Mouse (Mus musculus): ENCODE measurements around the gene Atxn1. TPM values are rescaled to one million over a fixed set of nuclear protein-coding genes. Genes with fewer than 3 reads are reported as not detected.
A peak's percentile ranks its signal among the peaks of the same experiment; 100 is the strongest.

Gene Atxn1
- polyA plus RNA-seq, 1 experiment from 2014 or later = 8.2 TPM

DNA sequence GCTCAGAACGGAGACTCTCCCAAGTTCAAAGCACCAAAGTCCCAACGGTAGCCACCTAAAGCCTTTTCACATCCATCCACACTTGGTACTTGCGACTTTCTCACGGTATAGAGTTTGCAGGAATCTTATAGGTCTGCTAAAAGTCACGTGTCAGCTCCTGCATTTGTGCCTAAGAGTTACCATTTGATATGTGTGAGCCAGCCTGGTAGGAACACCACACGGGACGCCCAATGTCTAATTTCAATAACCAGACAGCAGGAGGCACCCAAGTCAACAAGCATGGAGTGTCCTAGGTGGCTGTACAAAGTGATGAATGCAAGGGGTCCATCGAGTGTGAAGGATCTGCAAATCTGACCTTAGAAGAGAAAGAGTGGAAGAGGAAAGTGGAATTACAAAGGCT lies 254.8 kb downstream of the Atxn1 start:
- Histone ChIP-seq H3K4me2 (no peak overlapping the region), H3K27ac (replicated peaks) (0 out of 2 replicates have a peak overlapping the region, but pooled peaks have one; percentile 49)

DNA sequence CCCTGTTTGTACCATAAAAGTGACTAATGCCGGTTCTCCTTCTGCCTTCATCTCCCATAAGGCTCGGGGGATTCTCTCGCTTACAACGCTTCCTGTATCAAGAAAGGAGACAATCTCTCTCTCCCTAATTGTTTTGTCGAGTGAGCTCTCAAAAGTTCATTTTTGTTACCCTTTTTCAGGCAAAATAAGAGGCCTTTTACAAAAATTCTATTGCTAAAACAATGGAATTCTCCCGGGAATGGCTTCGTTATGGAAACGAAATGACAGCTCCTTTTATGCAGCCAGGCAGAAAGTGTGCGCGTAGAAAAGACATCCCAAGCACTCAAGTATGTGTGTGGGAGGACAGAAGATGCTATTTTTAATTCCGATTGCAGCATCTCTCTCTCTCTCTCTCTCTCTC lies 255.4 kb downstream of the Atxn1 start:
- no peak overlapping the region for H3K4me3 ChIP-seq
- H3K27me3 ChIP-seq = no peaks in the 10 kb centered on the region
- H3K36me3 ChIP-seq = no peaks in the 10 kb centered on the region
- H3K9me3 ChIP-seq = no peaks in the 10 kb centered on the region
- ATAC-seq (ENCODE audit: low read depth) = no peak
- 63% methylated on average over 11 of the region's 11 CpGs for WGBS
- 0 out of 2 replicates have a peak overlapping the region, but pooled peaks have one; percentile 9 for H3K4me2 ChIP-seq
- no peak overlapping the region for H3K9ac ChIP-seq
- peak overlapping the region; percentile 49 for H3K27ac ChIP-seq (replicated peaks)
- peaks cover 4% of the 10 kb centered on the region; the same call in 1 of the 2 replicates for H3K4me1 ChIP-seq (replicated peaks)

More for the DNA sequence above, 254.8 kb downstream of the Atxn1 start:
- 87% methylated on average over 8 of the region's 8 CpGs for WGBS
- Histone ChIP-seq H3K9me3 (no peaks in the 10 kb centered on the region), H3K4me1 (replicated peaks) (peaks cover 4% of the 10 kb centered on the region; the same call in 1 of the 2 replicates), H3K9ac (no peak overlapping the region), H3K27me3 (no peaks in the 10 kb centered on the region), H3K4me3 (no peak overlapping the region), H3K36me3 (no peaks in the 10 kb centered on the region)
- ATAC-seq (ENCODE audit: low read depth) = no peak

DNA sequence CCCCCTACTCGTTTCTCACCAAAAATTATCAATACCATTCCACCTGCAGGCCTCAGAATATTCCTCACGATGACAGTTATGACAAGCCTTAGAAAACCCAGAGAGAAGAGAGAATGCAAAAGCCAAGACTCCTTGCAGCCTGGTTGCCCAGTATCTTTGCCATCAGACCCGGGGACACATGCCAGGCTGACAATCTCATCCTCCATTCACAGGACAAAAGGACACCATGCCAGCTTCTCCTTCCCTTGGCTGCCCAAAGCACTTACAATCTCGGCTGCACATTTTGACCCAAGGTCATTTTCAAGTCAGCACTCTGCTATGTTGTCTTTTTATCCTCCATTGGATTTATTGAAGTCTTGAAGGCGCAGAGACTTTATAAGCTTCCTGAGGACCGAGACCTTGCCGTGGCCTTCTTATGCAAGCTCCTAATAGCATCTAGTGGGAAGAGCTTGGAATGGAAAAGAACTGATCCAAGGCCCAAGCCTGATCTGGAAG lies 263.5 kb downstream of the Atxn1 start:
- Histone ChIP-seq H3K36me3 (0 out of 2 replicates have a peak, but pooled peaks cover 4% of the 10 kb centered on the region), H3K4me1 (replicated peaks) (no peaks in the 10 kb centered on the region), H3K9ac (no peak overlapping the region), H3K27me3 (no peaks in the 10 kb centered on the region), H3K9me3 (0 out of 2 replicates have a peak, but pooled peaks cover 4% of the 10 kb centered on the region), H3K27ac (replicated peaks) (no peak overlapping the region), H3K4me3 (no peak overlapping the region), H3K4me2 (no peak overlapping the region)
- no peak for ATAC-seq (ENCODE audit: low read depth)
- WGBS = 78% methylated on average over 7 of the region's 7 CpGs

DNA sequence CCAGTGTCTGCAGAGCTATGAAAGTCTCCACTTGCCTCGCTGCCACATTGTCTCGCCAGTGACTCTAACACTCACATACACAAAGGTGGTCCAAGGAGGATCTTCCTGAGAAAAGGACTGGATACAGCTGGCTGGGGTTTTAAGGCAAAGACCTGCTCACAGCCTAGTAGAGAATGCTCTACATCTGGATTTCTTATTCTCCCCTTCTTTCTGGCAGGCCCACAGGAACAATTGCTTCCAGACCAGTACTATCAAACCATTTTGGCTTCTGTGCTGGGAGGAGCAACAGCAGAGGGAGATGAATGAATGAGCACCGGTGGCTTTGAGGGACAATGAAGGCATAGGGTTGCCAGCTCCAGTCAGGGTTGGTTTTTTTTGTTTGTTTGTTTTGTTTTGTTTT lies 265.8 kb downstream of the Atxn1 start:
- H3K4me1 ChIP-seq (replicated peaks) = no peaks in the 10 kb centered on the region
- no peak overlapping the region for H3K9ac ChIP-seq
- H3K36me3 ChIP-seq = 0 out of 2 replicates have a peak, but pooled peaks cover 4% of the 10 kb centered on the region
- no peak overlapping the region for H3K27ac ChIP-seq (replicated peaks)
- H3K4me3 ChIP-seq = no peak overlapping the region
- 0 out of 2 replicates have a peak, but pooled peaks cover 7% of the 10 kb centered on the region for H3K9me3 ChIP-seq
- ATAC-seq (ENCODE audit: low read depth) = no peak
- H3K27me3 ChIP-seq = no peaks in the 10 kb centered on the region
- 90% methylated on average over 3 of the region's 3 CpGs for WGBS
- H3K4me2 ChIP-seq = no peak overlapping the region

DNA sequence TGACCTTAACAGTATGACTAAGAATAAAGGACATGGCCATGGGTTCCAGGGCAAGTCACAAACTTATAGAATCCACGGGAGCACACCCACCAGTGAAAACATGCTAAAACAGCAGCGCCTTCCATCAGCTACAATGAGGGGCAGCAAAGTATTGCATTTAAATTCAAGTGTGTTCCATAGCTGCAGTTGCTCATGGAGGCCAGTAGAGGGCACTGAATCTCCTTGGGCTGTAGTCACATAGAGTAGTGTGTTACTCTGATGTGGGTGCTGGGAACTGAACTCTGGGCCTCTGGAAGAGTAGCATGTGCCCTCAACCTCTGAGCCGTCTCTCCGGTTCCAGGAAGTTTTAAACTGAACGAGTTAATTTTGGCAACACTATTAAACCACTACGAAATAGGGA lies 268.8 kb downstream of the Atxn1 start:
- WGBS = 95% methylated on average over 6 of the region's 6 CpGs
- no peak overlapping the region for H3K4me3 ChIP-seq
- no peaks in the 10 kb centered on the region for H3K27me3 ChIP-seq
- 0 out of 2 replicates have a peak, but pooled peaks cover 4% of the 10 kb centered on the region for H3K36me3 ChIP-seq
- H3K27ac ChIP-seq (replicated peaks) = no peak overlapping the region
- no peak overlapping the region for H3K4me2 ChIP-seq
- H3K9me3 ChIP-seq = 0 out of 2 replicates have a peak, but pooled peaks cover 7% of the 10 kb centered on the region
- ATAC-seq (ENCODE audit: low read depth) = no peak
- no peak overlapping the region for H3K9ac ChIP-seq
- H3K4me1 ChIP-seq (replicated peaks) = 0 out of 2 replicates have a peak, but pooled peaks cover 8% of the 10 kb centered on the region

DNA sequence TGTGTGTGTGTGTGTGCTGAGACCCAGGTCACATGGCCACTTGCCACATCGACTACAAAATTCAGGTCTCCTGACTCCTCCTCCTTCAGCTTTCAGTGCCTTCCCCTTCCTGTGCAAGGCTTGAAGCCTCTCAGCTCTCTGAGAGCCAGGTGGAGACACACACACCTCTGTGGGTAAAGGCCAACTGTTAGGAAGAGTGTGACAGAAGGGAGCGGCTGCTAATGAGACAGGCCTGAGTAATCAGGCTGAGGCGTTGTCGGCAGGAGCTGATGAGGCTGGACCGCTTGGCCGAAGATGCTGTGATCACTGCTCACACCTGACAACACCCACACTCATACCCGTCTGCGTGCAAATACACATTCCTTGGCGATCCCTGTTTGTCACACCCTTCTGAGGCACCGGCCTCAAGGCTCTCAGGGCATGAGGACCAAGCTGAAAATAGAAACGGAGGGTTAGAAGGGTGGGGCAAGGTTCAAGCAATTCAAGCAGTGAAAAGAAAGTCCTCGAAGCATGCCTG lies 269.8 kb downstream of the Atxn1 start:
- Histone ChIP-seq H3K9me3 (0 out of 2 replicates have a peak, but pooled peaks cover 7% of the 10 kb centered on the region), H3K36me3 (0 out of 2 replicates have a peak, but pooled peaks cover 4% of the 10 kb centered on the region), H3K27ac (replicated peaks) (no peak overlapping the region), H3K9ac (no peak overlapping the region), H3K27me3 (no peaks in the 10 kb centered on the region), H3K4me3 (no peak overlapping the region), H3K4me1 (replicated peaks) (peaks cover 13% of the 10 kb centered on the region; the same call in 1 of the 2 replicates), H3K4me2 (no peak overlapping the region)
- ATAC-seq (ENCODE audit: low read depth) = no peak
- 93% methylated on average over 12 of the region's 12 CpGs for WGBS

DNA sequence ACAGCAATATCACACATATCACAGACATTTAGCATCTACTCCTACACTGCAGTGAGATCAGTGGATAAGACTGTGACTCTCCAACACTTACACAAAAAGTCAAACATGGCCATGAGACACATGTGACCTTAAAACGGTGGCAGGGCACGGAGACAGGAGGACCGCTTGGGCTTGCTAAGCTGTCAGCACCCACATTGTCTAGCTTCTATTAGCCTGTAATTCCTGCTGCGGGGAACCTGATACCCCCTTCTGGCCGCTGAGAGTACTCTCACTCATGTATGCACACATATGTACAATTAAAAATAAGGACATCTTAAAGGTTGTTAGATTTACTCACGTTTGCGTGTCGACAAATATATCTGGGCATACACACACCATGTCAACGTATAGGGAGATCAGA lies 270.9 kb downstream of the Atxn1 start:
- H3K27me3 ChIP-seq = no peaks in the 10 kb centered on the region
- 0 out of 2 replicates have a peak, but pooled peaks cover 4% of the 10 kb centered on the region for H3K36me3 ChIP-seq
- no peak for ATAC-seq (ENCODE audit: low read depth)
- WGBS = 89% methylated on average over 9 of the region's 9 CpGs
- no peak overlapping the region for H3K27ac ChIP-seq (replicated peaks)
- no peak overlapping the region for H3K4me3 ChIP-seq
- H3K4me1 ChIP-seq (replicated peaks) = peaks cover 13% of the 10 kb centered on the region; the same call in 1 of the 2 replicates
- no peak overlapping the region for H3K4me2 ChIP-seq
- H3K9me3 ChIP-seq = 0 out of 2 replicates have a peak, but pooled peaks cover 7% of the 10 kb centered on the region
- no peak overlapping the region for H3K9ac ChIP-seq

DNA sequence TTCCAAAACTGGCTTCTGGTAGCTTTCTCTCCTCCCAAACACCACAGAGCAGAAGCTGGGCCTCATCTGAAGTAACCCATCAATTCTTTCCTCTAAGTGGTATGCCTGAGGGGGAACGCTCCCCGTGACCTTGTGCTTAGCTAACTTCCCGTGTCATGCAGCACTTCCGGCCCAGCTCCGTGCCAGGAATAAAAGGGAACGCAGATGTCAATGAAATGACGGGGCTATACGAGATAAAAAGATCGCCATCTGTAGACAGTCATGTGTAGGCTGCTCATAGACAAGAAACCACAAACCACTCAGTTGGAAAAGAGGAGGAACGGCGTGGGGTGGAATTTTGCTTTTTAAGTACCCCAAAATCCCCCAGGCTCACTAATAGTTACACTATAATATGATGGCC lies 271.3 kb downstream of the Atxn1 start:
- H3K4me3 ChIP-seq = no peak overlapping the region
- no peak overlapping the region; the same call in 1 of the 2 replicates for H3K27ac ChIP-seq (replicated peaks)
- peaks cover 13% of the 10 kb centered on the region; the same call in 1 of the 2 replicates for H3K4me1 ChIP-seq (replicated peaks)
- WGBS = 69% methylated on average over 11 of the region's 11 CpGs
- no peak for ATAC-seq (ENCODE audit: low read depth)
- 0 out of 2 replicates have a peak, but pooled peaks cover 4% of the 10 kb centered on the region for H3K36me3 ChIP-seq
- H3K9me3 ChIP-seq = 0 out of 2 replicates have a peak, but pooled peaks cover 7% of the 10 kb centered on the region
- no peak overlapping the region for H3K4me2 ChIP-seq
- no peak overlapping the region for H3K9ac ChIP-seq
- no peaks in the 10 kb centered on the region for H3K27me3 ChIP-seq

DNA sequence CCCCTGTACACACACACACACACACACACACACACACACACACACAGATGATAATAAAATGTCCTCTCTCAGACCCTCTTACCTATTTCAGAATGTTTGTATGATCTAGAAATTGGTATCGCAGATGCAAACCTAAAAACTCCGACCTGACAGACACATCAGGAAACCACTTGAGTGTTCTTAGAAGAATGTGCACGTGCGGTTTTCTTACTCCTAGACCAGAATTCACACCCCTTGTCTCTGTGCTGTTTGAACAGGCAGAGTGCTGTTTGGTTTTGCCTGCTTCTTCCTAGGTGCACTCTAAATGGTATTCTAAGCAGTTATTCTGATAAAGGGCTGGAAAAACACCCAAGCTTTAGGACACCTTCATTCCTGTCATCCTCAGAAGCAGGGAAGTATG lies 271.7 kb downstream of the Atxn1 start:
- no peak overlapping the region; the same call in 1 of the 2 replicates for H3K27ac ChIP-seq (replicated peaks)
- H3K27me3 ChIP-seq = no peaks in the 10 kb centered on the region
- H3K9me3 ChIP-seq = 0 out of 2 replicates have a peak, but pooled peaks cover 7% of the 10 kb centered on the region
- peaks cover 13% of the 10 kb centered on the region; the same call in 1 of the 2 replicates for H3K4me1 ChIP-seq (replicated peaks)
- 0 out of 2 replicates have a peak, but pooled peaks cover 4% of the 10 kb centered on the region for H3K36me3 ChIP-seq
- no peak overlapping the region for H3K4me2 ChIP-seq
- 94% methylated on average over 4 of the region's 4 CpGs for WGBS
- ATAC-seq (ENCODE audit: low read depth) = no peak
- H3K4me3 ChIP-seq = no peak overlapping the region
- H3K9ac ChIP-seq = no peak overlapping the region

DNA sequence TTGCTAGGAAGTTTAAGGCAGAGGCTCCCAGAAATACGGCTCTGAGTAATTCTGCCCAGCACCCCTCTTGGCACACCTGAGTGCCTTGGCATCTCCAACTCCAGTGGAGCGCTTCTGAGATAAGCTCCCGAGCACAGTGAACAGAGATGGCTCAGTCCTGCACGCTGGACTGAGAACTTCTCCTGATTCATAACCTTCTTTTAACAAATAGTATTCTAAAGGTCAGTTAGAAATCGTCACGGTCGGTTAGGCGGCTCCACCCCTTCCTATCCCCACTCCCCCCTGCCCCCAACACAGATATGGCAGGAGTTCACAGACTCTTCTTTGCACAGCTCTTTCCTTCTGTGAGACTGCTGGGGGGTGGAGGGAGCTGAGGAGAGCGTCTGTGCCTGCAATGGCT lies 272.4 kb downstream of the Atxn1 start:
- Histone ChIP-seq H3K27me3 (no peaks in the 10 kb centered on the region), H3K4me3 (no peak overlapping the region), H3K4me1 (replicated peaks) (peaks cover 13% of the 10 kb centered on the region; the same call in 1 of the 2 replicates), H3K9me3 (0 out of 2 replicates have a peak, but pooled peaks cover 3% of the 10 kb centered on the region), H3K36me3 (0 out of 2 replicates have a peak, but pooled peaks cover under 1% of the 10 kb centered on the region), H3K27ac (replicated peaks) (no peak overlapping the region), H3K4me2 (no peak overlapping the region), H3K9ac (no peak overlapping the region)
- no peak for ATAC-seq (ENCODE audit: low read depth)
- whole genome bisulfite sequencing = 70% methylated on average over 9 of the region's 9 CpGs

DNA sequence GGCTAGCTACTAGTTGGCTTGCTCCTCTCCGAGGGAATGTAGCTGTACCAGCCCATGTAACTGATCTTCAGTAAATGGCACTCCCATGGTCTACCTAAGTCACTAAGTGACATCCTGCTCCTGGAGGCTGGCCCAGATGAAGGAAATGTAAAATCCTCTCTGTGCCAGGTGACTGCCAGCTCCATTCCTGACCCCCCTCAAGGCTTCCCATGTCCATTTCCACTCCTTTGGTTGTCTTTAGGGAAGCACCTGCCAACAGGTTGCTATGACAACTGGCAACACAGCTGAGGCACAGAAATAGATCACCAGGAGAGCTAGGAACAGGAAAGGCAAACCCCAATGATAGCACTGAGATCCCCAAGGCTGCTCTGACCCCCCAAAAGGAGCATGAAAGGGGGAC lies 274.4 kb downstream of the Atxn1 start:
- Histone ChIP-seq H3K27ac (replicated peaks) (no peak overlapping the region), H3K4me3 (no peak overlapping the region), H3K36me3 (no peaks in the 10 kb centered on the region), H3K4me2 (no peak overlapping the region), H3K9me3 (no peaks in the 10 kb centered on the region), H3K9ac (no peak overlapping the region), H3K27me3 (no peaks in the 10 kb centered on the region), H3K4me1 (replicated peaks) (peaks cover 20% of the 10 kb centered on the region; the same call in 1 of the 2 replicates)
- ATAC-seq (ENCODE audit: low read depth) = no peak
- WGBS = 88% methylated on average over 1 of the region's 1 CpGs

DNA sequence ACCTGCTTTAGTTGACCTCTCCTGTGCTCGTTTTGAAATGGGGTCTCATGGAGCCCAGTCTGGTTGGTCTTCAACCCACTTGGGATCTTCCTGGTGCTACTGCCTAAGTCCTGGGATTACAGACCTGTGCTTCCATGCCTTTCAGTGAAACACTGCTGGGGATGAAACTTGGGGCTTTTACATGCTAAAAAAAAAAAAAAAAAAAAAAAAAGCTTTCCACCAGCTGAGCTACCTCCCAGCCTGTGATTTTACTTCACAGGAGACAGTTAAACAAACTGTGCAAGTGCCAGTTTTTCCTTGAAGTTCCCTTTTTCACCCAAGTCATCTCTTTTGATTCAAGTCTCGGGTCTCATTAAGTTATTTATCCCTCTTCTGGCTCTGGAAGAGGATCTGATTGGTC lies 275.9 kb downstream of the Atxn1 start:
- no peak for ATAC-seq (ENCODE audit: low read depth)
- 69% methylated on average over 2 of the region's 2 CpGs for WGBS
- H3K4me3 ChIP-seq = no peak overlapping the region

More for the DNA sequence above, 275.9 kb downstream of the Atxn1 start:
- no peaks in the 10 kb centered on the region for H3K36me3 ChIP-seq
- H3K4me1 ChIP-seq (replicated peaks) = peaks cover 20% of the 10 kb centered on the region; the same call in 1 of the 2 replicates
- no peaks in the 10 kb centered on the region for H3K9me3 ChIP-seq
- H3K9ac ChIP-seq = no peak overlapping the region
- no peak overlapping the region for H3K4me2 ChIP-seq
- H3K27me3 ChIP-seq = no peaks in the 10 kb centered on the region
- H3K27ac ChIP-seq (replicated peaks) = no peak overlapping the region

All from neural tube, embryonic 13.5 days (tissue).